Mouse (Mus musculus): ENCODE measurements around the gene Rdh16f1.
"Not testable (repeated sequence)": the region's sequence is repeated elsewhere in the genome, so short reads cannot be mapped to it uniquely, and the experiment has no call there.

Rdh16f1 gene

DNA sequence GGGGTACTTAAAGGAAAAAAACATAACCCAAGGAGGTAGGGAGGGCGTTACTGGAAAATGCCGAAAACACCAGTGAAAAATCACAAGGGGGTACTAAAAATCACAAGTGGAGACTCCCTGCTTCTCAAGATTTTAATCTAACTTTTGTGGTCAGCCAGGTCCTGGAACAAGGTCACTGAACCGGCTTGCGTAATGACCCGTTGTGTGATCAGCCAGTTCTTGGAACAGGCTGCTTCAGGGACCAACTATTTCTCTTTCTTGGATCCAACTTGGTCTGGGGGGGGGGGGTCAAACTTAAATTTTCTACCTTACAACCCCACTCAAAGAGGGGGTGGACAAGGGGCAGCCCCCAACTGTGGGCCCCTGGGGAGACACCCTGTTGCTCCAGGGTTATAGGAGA is 78.2 kb downstream of the Rdh16f1 start:
- not testable (repeated sequence) for DNase-seq

DNA sequence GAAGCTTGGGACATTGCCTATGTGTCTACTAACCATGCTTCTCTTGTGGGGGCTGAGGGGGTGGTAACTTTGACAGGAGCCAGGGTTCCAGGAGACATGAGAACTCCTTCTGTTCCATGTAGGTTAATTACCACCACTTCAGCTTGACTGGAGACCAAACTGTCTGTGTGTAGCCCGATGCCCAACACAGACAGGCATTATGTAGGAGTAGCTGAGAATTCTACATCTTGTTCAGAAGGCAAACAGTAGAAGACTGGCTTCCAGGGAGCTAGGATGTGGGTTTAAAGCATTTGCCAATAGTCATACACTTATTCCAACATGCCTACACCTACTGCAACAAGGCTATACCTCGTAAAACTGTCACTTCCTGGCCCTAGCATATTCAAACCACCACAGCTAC is 79.0 kb downstream of the Rdh16f1 start:
- no peak for DNase-seq

DNA sequence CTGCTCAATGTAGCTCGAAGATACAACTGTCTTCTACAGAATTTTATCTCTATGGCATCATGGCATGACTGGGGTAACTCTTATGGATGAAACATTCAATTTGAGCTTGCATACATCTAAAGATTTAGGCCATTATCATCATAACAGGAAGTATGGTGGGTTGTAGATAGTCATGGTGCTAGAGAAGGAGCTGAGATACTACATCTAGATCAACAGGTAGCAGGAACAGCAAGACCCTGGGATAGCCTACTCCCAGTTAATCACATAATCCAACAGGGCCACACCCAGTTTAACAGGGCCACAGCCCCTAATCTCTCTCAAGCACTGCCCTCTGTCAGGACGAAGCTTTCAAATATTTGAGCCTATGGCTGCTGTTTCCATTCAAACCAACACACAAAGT is 81.2 kb downstream of the Rdh16f1 start:
- DNase-seq, result no peak
